Mouse (Mus musculus): Measurements from ENCODE around the gene Tuba8. TPM values are rescaled to one million over a fixed set of nuclear protein-coding genes. Genes with fewer than 3 reads are reported as not detected.
A peak's percentile ranks its signal among the peaks of the same experiment; 100 is the strongest.

The Tuba8 gene
- polyA plus RNA-seq, 1 experiment from 2014 or later = 0.29 TPM

GRCm38 (mm10) chr6:121270156-121270555, 59.7 kb downstream of the Tuba8 start:
- Histone ChIP-seq H3K4me2 (no peak overlapping the region), H3K9ac (replicated peaks) (no peak overlapping the region), H3K4me3 (replicated peaks) (no peak overlapping the region), H3K9me3 (no peaks in the 10 kb centered on the region), H3K27ac (no peak overlapping the region), H3K4me1 (replicated peaks) (no peaks in the 10 kb centered on the region), H3K27me3 (no peaks in the 10 kb centered on the region), H3K36me3 (no peaks in the 10 kb centered on the region)
- ATAC-seq (ENCODE audit: insufficient number of reproducible peaks, insufficient read depth, low FRiP score, low TSS enrichment, low read depth) = no peak
- WGBS = 86% methylated on average over 6 of the region's 6 CpGs

GRCm38 (mm10) chr6:121271707-121272074, 61.2 kb downstream of the Tuba8 start:
- Histone ChIP-seq H3K27ac (no peak overlapping the region), H3K27me3 (no peaks in the 10 kb centered on the region), H3K4me3 (replicated peaks) (no peak overlapping the region), H3K9me3 (no peaks in the 10 kb centered on the region), H3K4me2 (peak overlapping the region; percentile 65; the same call in 1 of the 2 replicates), H3K36me3 (no peaks in the 10 kb centered on the region), H3K4me1 (replicated peaks) (no peaks in the 10 kb centered on the region), H3K9ac (replicated peaks) (no peak overlapping the region)
- WGBS = 13% methylated on average over 4 of the region's 4 CpGs
- peak; percentile 16; the same call in 1 of the 2 replicates for ATAC-seq (ENCODE audit: insufficient number of reproducible peaks, insufficient read depth, low FRiP score, low TSS enrichment, low read depth)

GRCm38 (mm10) chr6:121272075-121272800, 61.7 kb downstream of the Tuba8 start:
- WGBS = 12% methylated on average over 17 of the region's 17 CpGs
- ATAC-seq (ENCODE audit: insufficient number of reproducible peaks, insufficient read depth, low FRiP score, low TSS enrichment, low read depth) = peak; percentile 89
- no peaks in the 10 kb centered on the region for H3K4me1 ChIP-seq (replicated peaks)
- H3K9ac ChIP-seq (replicated peaks) = 0 out of 2 replicates have a peak overlapping the region, but pooled peaks have one; percentile 12
- H3K9me3 ChIP-seq = no peaks in the 10 kb centered on the region
- peak overlapping the region; percentile 42 for H3K4me3 ChIP-seq (replicated peaks)
- H3K27ac ChIP-seq = peak overlapping the region; percentile 81
- no peaks in the 10 kb centered on the region for H3K36me3 ChIP-seq
- no peaks in the 10 kb centered on the region for H3K27me3 ChIP-seq
- peak overlapping the region; percentile 65 for H3K4me2 ChIP-seq

- 81% methylated on average over 3 of the region's 3 CpGs for WGBS
- Histone ChIP-seq H3K9me3 (no peaks in the 10 kb centered on the region), H3K4me1 (replicated peaks) (no peaks in the 10 kb centered on the region), H3K36me3 (no peaks in the 10 kb centered on the region), H3K27me3 (no peaks in the 10 kb centered on the region), H3K9ac (replicated peaks) (no peak overlapping the region), H3K4me2 (no peak overlapping the region), H3K4me3 (replicated peaks) (no peak overlapping the region), H3K27ac (no peak overlapping the region)
- ATAC-seq (ENCODE audit: insufficient number of reproducible peaks, insufficient read depth, low FRiP score, low TSS enrichment, low read depth) = no peak
Measured at GRCm38 (mm10) chr6:121274356-121274755, 63.9 kb downstream of the Tuba8 start.

Other genes starting within 250 kb of the Tuba8 start
- gene Mical3, start 79.7 kb upstream of the Tuba8 start, polyA plus RNA-seq (2016; fragmentation: Nextera tagmentation; extraction: Ambion mirVana) = 10.0 and 10.8 TPM in 2 replicates
- gene Pex26, start 27.0 kb upstream of the Tuba8 start, polyA plus RNA-seq (2016; fragmentation: Nextera tagmentation; extraction: Ambion mirVana) = 10.0 and 10.9 TPM in 2 replicates
- 0.74 and 0.81 TPM in 2 replicates for gene Usp18, start 35.2 kb downstream of the Tuba8 start, polyA plus RNA-seq (2016; fragmentation: Nextera tagmentation; extraction: Ambion mirVana)
- gene Slc6a13, start 89.5 kb downstream of the Tuba8 start, polyA plus RNA-seq (2016; fragmentation: Nextera tagmentation; extraction: Ambion mirVana) = 1.0 and 1.3 TPM in 2 replicates
- gene Slc6a12, start 132.4 kb downstream of the Tuba8 start, polyA plus RNA-seq (2016; fragmentation: Nextera tagmentation; extraction: Ambion mirVana) = not detected in 2 replicates

Data from limb, embryonic 12.5 days (tissue).